Mouse (Mus musculus) spleen, adult 2 months (tissue): ENCODE data around the gene Ndufaf3.

ENCODE experiments used
- CTCF ChIP-seq: fragments of 200-500 bp; IDR thresholded peaks from 2 replicates; pipeline ENCODE4 v1.5.1; 2011; ENCODE audit warnings: mild to moderate bottlenecking, inconsistent platforms; ENCODE audit not compliant: insufficient read depth, insufficient read length, insufficient replicate concordance; ENCODE audit errors: extremely low read depth
- POLR2A ChIP-seq: fragments of 200-500 bp; IDR thresholded peaks from 2 replicates; pipeline ENCODE4 v1.6.1; 2011; ENCODE audit warnings: low read depth, low read length, inconsistent platforms

DNA sequence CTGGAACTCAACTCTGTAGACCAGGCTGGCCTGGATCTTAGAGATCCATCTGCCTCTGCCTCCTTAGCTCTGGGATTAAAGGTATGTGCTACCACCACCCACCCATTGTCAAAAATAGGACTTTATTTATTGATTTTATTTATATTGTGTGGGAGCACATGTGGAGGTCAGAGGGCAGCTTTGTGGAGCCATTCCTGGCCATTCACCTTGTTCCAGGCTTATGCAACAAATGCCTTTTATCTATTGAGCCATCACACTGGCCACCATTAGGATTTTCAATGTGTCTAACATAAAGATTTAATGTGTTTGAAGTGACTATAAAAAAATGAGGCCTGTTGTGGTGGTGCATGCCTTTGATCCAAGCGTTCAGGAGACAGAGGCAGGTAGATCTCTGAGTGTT is 35.7 kb downstream of the Ndufaf3 start:
- no peak for TF ChIP-seq POLR2A
- no peak for TF ChIP-seq CTCF
